Mouse (Mus musculus) CH12.LX (cell line): ENCODE data around the gene Hnrnph2.

Experiments
- CTCF ChIP-seq, 2 experiments: IDR thresholded peaks in 1 of 2; conservative IDR thresholded peaks in 1 of 2; 2 replicates each; pipeline ENCODE4 v1.5.1; 2011 to 2012; ENCODE audit warnings: low read depth in 2 of 2, low read length in 2 of 2, improper control_type of control experiment in 1 of 2, inconsistent platforms in 1 of 2, mild to moderate bottlenecking in 1 of 2, moderate library complexity in 1 of 2
- JUND ChIP-seq: conservative IDR thresholded peaks from 2 replicates; pipeline ENCODE4 v1.6.1; 2011; ENCODE audit warnings: low read depth, low read length, improper control_type of control experiment

- TF ChIP-seq JUND (no peak), CTCF (conservative IDR thresholded peaks at IDR 0.05 in 1 of 2, IDR thresholded peaks at IDR 0.05 in 1 of 2; ENCODE audit: low read depth in 2 of 2, low read length in 2 of 2) (no peak)
Measured at GRCm38 (mm10) chrX:134588261-134588660, 12.7 kb upstream of the Hnrnph2 start.
